Mouse (Mus musculus) ovary, adult 18-20 months (tissue): ENCODE results near the gene Slc5a1.

Source experiments
- DNase-seq: peaks from one replicate; pipeline ENCODE4 v3.0.0; 2022; ENCODE audit warnings: low spot score, mixed read lengths

Slc5a1 gene

GRCm38 (mm10) chr5:33104025-33104481 is at the start of gene Slc5a1:
Gene Slc5a1 (plus strand): TSS chr5:33104219.
- DNase-seq, result no peak

DNA sequence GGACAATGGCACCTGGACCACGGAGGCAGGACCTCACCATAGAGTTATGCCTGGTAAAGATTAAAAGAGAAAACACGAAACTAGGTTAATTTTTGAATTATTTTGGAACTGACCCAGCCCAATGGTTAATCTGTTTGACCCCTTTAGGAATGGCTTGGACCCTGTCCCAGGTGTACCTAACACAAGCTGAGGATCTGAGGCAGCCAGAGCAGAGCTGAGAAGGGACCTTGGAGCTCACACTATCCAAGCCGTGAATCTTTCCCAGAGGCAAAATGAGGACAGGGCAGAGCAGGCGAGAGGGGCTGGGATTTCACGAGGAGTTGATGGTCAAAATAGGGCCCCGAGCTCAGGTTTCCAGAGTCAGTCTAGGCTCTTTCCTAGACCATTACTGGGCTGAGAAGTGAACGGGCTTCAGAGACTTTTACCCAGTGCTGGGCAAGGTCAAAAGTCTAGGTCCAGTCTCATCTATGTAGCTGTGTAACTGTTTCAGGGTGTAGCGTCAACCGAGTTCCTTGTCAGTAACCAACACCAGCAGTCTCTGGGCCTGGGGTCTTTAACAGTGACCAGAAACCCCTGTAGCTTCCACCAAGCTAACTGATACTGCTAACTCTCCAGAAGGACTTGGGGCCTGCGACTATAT is 47.8 kb upstream of the Slc5a1 start:
- no peak for DNase-seq

- DNase-seq, result no peak
These were observed 33.9 kb upstream of the Slc5a1 start for GRCm38 (mm10) chr5:33070071-33070470.

- DNase-seq, result no peak
These were observed 27.4 kb upstream of the Slc5a1 start for GRCm38 (mm10) chr5:33076490-33077191.

DNA sequence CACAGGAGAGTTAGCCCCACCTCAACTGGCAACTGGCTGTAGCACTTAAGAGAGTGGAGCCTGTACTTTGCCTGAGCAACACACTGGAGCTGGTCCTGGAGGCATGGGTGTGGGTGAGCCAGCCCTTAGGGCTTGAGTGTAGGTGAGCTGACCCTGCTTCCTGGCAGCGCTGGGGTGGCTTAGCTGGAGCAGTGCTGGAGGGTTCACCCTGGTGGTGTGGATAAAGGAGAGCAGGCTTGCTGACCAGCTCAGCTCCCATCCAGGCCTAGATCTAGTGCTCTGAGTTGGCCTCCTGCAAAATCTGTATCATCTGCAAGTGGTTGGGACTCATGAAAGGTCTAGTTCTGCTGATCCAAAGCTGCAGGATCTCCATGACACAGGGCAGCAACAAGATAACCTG is 21.1 kb upstream of the Slc5a1 start:
- no peak for DNase-seq

GRCm38 (mm10) chr5:33084599-33084998 is 19.4 kb upstream of the Slc5a1 start:
- DNase-seq, result no peak

DNA sequence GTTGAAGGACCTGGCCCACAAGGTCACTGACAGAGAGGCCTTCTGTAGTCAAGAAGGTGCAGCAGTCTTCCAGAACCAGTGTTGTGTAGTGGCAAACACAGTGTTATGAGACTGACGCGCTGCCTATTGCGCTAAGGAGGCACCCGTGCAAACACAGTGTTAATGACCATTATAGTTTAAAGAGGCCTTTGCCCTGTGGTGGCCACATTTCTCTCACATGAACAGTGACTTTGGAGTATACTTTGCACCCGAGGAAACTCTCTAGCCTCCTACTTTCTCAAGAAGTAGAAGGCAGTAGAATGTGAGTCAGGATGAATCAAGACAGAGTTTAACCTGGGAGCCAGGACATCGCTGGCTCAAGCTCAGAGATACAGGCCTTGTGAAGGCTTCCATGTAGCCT is 12.7 kb upstream of the Slc5a1 start:
- no peak for DNase-seq

DNA sequence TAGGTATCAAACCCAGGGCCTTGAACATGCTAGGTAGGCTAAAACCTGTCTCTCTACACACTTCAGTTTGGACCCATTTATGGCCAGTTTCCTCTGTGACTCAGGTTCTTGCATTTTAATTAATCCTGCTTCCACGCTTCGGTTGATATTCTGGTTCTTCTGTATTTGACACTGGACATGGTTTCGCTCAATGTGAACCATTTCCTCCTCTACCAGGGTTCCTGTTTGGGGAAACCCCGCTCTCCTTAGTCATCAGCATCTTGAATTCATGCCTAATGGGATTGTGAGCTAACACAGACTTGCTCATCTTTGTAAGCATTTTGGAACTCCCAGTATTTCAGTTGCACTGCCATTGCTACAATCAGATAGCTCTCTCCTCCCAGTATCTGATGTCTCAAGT is 8.7 kb upstream of the Slc5a1 start:
- no peak for DNase-seq

- DNase-seq, result no peak
These were observed 1.5 kb upstream of the Slc5a1 start for GRCm38 (mm10) chr5:33102369-33103055.

GRCm38 (mm10) chr5:33104876-33105275 is 857 bp downstream of the Slc5a1 start:
- no peak for DNase-seq

DNA sequence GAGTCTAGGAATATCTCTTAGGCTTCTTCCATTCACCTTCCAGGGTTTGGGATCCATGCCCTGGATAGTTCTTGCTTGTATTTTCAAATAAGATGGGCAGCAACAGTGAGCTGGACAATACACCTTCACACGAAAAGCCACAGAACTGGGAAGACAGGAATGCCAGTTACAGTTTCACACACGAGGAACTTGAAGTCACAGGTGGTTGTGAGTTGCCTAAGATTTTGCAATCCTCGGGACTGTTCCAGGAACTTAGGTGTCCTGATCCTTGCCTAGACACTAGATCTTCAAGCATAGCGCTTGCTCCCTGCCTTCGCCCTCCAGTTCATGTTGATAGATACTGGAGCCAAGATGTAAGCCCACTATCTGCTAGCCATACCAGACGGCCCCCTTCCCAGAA is 1.6 kb downstream of the Slc5a1 start:
- no peak for DNase-seq

DNA sequence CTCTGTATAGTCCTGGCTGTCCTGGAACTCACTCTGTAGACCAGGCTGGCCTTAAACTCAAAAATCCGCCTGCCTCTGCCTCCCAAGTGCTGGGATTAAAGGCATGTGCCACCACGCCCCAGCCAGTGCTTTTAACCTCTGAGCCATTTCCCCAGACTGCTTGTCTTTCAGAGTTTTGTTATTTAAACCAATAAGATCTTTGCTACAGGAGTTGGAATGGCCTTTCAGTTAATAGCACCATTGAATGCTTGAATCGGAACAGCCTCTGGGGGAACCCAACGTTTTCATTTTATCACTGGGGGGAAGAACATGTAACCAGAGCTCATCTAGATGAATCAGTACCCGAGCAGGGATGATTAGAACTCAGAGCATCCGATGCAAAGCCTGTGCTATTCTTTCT is 3.0 kb downstream of the Slc5a1 start:
- DNase-seq, result no peak

GRCm38 (mm10) chr5:33107778-33108405 is 3.9 kb downstream of the Slc5a1 start:
- no peak for DNase-seq

- DNase-seq, result no peak
These were observed 17.9 kb downstream of the Slc5a1 start for GRCm38 (mm10) chr5:33121871-33122315.

DNA sequence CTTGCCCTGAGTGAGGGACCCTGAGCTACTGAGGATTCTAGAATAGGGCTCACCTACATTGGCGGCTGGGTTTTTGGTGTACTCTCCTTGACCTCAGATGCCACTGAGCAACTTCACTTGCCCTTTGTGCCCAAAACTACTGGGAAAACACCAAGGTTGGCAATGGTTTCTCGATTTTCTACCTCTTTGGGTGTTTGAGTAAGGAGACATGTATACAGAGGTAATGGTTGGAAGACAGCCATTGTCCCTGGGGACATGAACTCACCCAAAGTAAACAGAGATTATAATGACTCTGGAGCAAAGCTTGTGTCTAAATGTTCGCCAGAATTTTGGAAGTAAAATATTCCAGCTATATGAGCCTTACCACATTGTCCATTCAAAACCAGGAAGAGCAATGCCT is 19.6 kb downstream of the Slc5a1 start:
- DNase-seq, result no peak

- no peak for DNase-seq
These were observed 21.3 kb downstream of the Slc5a1 start for GRCm38 (mm10) chr5:33125318-33125717.

DNA sequence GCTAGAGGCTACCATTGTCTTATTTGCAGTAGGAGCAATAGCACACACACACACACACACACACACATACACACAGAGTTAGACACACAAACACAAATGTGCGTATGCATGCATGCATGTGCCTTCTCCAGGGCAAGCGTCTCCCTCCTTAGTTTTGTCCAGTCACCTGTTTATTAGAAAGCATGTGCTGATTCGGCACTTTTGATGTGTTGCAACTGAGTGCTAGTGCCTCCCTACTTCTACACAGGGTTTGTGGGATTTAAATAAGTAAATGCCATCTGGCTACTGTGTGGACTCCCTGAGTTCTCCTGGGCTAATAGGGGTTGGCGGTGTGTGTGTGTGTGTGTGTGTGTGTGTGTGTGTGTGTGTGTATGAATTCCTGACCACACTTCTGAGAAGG is 30.1 kb downstream of the Slc5a1 start:
- no peak for DNase-seq

GRCm38 (mm10) chr5:33135611-33136010 is 31.6 kb downstream of the Slc5a1 start:
- DNase-seq, result no peak

DNA sequence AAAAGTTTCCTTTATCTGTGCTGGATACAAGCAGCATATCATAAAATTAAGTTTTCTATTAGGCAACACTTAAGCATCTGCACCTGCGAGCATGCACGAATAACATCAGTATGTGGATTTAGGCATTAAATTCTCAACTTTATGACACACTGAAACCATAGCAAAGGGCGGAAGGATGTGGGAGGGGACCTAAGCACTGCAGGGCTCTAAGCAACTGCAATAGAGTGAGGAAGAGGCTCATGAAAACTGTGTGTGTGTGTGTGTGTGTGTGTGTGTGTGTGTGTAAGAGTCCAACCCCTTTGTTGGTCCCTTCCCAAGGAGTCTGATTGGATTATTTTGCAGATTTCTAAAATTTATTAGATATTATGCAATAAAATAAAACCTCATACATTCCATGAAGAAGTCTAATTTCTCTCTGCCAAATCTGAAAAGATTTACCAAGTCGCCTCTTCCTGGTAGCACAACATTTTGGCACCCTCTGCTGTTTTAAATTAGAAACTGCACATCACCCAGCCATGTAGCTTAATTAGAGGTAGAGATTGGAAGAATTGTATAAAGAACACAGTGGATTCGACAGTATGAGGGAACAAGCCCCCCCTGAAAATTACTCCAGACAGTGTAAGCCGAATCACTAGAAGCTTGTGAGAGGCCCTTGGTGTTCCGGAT is 38.9 kb downstream of the Slc5a1 start:
- no peak for DNase-seq

DNA sequence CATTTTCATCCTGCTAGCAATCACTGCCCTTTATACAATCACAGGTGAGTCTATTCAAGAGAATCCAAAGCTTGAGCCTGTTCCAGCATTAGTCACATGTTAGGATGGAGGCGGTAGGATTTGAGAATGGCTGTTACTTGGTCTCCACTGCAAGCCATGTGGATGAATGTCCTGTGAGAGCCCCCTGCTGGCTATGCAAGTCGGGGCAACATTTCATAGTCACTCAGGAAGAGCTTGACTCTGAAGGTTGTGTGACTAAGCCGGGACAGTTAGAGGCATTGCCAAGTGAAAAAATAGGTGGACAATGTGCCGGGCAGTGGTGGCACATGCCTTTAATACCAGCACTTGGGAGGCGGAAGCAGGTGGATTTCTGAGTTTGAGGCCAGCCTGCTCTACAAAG is 40.0 kb downstream of the Slc5a1 start:
- DNase-seq, result no peak

DNA sequence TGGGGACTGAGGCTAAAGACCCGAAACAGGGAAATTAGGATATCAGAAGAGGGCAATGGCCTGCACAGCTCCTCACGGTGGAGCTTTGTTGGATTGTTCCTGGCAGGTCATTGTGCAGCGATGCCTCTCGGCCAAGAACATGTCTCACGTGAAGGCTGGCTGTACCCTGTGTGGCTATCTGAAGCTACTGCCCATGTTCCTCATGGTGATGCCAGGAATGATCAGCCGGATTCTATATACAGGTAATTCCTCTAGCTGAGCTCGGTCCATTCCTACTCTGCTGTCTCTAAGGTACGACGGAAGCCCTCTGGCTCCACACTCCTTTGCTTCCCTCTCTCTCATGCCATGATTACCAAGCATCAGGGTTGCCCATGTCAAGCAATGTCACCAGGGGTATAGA is 42.8 kb downstream of the Slc5a1 start:
- DNase-seq, result no peak

- no peak for DNase-seq
These were observed 43.7 kb downstream of the Slc5a1 start for GRCm38 (mm10) chr5:33147691-33148090.
